Mouse (Mus musculus): ENCODE data around the gene Inf2.

Inf2 gene

DNA sequence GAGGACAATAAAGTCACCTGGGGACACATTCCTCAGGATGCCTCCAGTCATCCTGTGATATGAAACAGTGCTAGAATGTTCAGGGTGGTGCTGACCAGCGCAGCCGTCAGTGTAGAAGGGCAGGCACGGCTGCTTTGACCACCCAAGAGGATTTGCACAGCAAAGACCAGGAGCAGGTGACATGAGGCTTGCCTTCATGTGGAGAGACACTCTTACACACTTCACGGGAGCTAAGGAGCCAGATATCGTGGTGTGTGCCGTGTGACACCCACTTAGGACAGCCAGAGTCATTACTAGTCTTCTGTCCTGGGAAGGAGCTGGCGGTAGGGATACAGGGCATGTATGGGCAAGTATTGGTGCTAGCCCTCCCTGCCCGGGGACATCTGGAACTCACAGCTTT, 18.4 kb upstream of the Inf2 start:
- DNase-seq (ENCODE audit: low read depth): no peak

DNA sequence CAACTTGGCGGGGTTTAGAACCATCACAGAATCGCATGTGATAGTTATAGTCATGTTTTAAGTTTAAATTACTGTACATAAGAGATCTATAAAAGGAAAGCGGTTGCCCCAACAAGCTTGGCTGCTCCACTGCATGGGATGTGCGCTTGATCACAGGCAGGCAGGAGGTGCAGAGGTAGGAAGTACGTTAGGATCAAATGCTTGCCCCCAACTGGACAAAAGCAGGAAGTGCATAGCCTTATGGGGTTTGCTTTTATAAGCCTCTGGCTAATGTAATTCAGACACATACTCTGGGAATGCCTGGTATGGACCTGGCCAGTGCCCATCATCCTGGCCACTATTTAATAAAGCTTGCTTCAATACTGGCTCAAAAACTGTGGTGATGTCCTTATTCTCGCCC, 17.5 kb upstream of the Inf2 start:
- peak; percentile 24 for DNase-seq (ENCODE audit: low read depth)

DNA sequence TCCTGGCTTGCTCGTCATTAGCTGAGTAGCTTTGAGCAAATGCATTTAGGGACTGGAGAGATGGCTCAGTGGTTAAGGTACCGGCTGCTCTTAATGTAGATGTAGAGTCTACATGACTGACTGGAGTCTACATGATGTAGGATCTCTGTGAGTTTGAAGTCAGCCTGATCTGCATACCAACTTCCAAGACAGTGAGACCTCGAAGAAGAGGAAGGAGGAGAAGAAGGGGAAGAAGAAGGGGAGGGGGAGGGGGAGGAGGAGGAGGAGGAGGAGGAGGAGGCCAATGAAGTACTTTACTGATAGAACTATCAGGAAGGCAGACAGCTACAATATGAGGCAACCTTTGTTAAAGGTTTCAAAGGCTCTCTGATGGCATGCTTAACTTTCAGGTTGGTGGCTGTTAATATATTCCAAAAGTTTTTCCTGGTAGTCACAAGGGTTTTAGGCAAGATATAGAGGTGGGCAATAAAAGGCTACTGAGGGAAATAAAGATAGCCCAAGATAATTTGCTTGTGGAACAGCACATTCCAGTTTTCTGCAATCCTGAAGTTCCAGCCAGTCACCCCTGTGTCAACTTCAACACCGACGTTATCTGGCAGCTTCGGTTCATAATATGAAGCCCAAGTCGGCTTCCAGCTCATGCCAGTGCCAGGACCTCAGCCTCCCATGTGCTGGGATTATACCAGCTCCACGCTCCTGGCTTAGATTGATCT, 13.2 kb upstream of the Inf2 start:
- no peak for DNase-seq (ENCODE audit: low read depth)

DNA sequence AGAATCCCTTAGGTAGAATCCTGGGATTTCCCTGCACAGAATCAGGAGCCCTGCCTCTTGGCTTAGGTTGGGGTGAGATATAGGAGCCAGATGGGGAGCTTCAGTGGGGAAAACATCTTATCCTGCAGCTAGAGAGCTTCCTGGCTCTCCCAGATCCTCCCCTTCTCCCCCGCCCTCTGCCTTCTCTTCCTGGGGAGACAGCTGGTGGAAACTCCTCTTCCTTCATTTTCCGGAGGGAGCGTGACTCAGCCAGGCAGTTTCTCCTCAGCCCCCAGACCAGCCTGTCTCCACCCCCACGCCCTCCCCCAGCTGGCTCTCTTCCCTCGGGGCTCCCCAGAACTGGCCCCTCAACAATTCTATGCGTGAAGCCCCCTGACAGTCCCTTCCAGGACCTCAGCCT, 12.2 kb upstream of the Inf2 start:
- DNase-seq (ENCODE audit: low read depth): no peak

DNA sequence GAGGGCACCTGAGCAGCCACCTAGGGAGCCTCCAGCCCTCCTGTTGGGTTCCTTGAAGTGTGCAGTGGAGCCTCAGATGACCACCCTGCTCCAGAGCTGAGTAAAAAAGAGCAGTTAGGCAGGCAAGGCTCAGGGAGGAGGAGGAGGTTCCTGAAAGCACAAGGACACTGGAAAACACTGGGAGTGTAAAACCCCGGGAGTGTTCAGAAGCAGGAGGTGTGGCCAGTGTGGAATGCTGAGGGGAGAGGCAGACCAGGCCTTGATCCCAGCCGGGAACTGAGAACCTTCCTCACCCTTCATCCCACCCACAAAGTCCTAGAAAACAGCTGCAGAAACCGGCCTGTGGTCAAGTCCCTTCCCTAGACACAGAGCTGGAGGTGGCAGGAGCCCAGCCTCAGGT, 11.8 kb upstream of the Inf2 start:
- DNase-seq (ENCODE audit: low read depth): no peak

DNA sequence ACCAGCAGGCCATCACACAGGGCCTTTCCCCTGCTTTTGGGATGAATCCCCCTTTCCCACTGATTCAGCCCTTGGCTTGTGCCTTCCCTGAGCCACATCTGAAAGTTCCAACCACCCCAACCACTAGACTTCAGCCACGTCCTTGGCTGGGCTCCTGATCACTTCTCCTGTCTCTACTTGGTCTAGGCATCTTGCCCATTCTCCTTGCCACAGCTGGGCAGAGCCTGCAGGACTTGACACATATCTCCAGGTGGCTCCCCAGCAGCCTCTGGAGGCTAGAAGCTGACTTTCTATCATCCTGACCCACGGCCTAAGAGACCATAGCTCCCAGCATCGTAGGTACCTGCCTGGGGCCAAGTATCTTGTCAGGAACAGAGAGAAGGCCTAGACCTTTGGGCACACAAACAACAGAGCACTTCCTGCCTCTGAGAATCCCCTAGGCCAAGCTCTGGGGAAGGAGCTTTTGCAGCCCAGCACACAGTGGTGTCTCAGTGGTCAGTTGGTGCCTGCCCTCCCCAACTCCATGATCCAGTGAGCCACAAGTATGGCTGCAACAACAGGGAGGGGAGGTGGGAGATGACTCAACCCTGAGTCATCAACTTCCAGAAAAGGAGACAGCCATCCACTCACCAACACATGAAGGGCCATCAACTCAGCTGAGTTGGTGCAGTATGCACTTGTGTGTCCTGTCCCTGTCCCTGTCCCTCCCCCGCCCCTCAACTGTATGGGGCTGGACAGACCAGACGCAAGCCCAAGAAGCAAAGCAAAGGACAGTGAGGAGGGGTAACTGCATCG, 10.1 kb upstream of the Inf2 start:
- DNase-seq (ENCODE audit: low read depth): no peak

DNA sequence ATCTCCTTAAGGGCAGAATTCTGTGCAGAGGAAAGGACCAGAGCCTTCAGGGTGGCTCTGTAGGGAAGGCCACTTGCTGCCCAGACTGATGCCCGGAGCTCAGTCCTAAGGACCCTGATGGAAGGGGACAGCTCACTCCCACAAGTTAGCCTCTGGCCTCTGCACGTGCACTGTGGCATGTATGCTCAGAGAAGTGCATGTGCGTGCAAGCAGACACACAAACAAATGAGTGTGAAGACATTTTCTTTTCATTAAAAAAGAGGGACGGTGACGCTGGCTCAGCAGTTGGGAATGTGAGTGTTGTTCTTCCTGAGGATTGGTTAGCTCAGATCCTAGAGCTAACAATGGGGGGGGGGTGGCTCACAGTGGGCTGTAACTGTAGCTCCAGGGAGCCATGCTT, 9.2 kb upstream of the Inf2 start:
- no peak for DNase-seq (ENCODE audit: low read depth)

DNA sequence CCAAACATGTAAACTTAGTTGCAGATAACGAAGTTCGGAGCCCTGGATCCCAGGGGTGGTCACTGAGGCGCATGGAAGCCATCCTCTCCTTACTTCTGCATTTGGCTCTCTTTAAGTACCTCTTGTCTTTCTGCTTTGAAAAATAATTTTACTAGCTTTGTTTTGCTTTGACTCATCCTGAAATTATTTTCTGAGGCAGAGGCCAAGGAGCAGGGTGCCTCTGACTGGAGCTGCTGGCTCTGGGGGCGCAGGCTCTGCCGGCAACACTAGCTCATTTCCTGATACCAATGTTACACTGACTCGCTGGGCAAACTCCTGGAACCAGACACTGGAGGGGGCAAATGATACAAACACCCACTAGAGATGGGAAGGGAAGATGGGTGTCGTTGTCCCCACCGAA, 8.7 kb upstream of the Inf2 start:
- DNase-seq (ENCODE audit: low read depth): no peak

DNA sequence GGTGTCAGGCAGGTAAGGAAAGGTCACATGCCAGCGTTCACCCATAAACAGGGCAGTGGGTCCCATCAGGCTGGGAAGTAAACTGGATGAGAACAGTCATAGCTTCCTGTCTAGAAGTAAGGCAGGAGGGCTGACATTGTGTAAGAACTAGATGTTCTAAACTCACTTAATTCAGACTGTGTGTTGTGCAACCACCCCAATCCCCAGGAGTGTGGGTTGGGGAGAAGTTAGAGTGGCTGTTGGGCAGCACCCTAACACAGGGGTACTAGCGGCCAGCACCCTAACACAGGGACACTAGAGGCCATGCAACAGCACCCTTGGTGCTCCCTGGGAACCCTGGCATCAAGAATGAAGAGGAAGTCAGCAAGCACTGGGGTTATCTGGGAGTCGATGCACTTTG, 7.5 kb upstream of the Inf2 start:
- DNase-seq (ENCODE audit: low read depth): no peak

DNA sequence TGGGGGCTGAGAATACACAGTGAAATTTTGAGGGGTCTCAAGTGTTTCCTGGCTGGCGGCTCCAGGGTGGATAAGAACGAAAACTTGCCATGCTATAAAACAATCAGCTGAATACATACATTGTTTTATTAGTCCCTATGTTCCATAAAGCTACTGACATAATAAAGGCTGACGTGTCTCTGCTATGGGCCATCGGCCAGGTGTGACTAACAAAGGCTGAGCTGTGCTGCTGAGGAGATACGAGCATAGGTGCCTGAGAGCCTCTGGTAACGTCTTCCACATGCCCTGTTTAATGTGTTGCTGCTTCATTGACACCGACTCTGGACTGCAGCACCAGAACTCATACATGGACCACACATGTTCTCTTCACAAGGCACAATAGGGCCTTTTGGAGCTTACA, 3.6 kb upstream of the Inf2 start:
- DNase-seq (ENCODE audit: low read depth): no peak

DNA sequence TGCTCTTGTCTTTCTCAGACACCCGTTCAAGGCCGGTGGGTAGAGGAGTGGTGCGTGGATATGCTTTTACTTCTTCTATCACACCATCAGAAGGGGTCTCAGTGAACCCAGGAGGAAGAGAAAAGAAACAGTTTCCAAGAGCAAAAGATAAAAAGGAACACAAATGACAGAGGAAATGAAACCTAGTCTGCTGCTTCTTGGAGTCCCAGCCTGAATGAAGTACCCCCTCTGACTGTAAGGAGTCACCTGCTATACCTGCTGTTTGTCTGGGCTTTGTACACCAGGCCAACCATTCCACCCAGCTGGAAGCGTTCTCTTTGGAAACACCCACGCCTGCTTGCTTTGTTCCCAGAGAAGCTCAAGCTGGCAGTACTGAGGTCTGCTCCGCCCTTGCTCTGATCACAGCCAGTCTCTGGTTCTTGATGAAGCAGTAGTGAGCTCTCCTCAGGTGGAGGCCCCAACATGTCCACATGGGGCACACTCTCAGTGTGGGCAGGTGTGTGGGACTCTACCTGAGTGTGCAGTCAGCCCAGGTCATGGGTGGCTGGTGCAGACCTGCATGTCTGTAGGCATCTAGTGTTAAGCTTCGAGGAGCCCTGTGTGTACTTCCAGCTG, 2.6 kb upstream of the Inf2 start:
- peak; percentile 40 for DNase-seq (ENCODE audit: low read depth)

DNA sequence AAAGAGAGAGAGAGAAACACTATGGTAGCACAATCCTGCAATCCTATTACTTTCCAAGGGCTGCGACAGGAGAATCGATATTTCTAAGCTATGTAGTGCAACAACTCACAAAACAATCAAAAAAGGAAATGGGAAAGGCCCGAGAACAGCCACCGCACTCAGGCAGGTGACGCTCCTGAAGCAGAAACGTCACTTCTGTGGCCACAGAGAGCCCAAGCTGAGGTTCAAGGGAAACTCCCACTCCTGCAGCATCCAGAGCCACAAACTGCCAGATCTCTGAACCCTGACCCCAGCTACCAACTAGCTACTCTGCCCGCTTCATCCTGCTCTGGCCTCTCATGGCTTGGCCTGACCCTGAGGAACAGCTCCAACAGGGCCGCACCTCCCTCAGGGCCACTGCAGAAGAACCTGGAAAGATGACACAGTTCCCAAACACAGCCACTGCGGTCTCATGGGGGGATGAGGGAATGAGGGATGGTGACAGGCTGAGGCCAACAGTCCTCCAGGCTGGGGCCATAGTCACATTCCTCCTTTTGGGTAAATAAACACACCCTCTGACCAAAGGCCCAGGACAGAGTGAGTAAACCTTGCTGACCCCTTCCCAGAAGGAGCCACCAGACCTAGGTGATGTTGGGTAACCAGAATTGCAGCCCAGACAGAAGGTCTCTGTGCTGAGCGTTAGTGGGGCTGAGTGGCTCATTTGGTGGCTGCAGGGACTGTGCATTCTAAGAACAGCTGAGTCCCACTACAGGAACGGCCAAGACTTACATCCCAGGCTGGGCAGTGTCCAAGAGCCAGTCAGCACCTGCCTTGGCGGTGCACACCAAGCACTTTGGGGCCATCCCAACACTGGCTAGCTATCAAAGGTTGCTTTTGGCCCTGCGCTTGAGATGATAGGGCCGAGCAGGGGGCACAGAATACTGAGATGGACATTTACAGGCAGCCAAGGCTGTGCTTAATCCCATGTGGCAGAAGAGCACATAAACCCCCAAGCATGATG, 1.2 kb upstream of the Inf2 start:
- peak; percentile 83 for DNase-seq (ENCODE audit: low read depth)

DNA sequence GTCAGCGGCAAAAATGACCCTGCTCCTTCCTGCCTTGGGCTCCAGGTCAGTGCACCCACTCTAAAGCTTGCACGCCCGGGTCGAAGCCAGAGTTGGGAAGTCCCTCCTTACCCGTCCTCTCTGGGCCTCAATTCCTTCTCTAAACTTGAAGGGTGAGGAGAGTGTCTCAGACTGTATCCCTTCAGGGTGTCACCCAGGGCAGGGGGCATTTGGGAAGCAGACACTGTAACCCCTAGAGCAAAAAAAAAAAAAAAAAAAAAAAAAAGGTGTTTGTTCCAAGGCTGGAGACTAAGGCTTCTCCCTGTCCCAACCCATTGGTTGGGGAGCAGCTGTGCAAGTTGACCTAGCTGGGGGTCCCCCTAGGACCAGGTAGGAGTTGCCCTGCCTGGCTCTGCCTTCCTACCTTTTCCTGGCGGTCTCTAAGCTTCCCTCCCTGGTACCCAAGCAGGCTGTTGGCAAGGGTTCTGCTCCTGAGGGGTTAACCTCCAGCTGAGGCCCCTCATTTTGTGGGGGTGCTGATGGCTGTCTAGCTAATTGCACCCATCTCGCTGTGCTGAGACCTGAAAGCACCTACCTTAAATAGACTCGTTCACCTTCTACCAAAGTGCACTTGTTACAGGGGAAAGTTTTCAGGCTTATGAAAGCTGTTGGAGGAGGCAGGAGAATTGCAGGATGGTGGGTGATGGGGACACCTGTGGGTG, 1.1 kb downstream of the Inf2 start:
- peak; percentile 30 for DNase-seq (ENCODE audit: low read depth)

DNA sequence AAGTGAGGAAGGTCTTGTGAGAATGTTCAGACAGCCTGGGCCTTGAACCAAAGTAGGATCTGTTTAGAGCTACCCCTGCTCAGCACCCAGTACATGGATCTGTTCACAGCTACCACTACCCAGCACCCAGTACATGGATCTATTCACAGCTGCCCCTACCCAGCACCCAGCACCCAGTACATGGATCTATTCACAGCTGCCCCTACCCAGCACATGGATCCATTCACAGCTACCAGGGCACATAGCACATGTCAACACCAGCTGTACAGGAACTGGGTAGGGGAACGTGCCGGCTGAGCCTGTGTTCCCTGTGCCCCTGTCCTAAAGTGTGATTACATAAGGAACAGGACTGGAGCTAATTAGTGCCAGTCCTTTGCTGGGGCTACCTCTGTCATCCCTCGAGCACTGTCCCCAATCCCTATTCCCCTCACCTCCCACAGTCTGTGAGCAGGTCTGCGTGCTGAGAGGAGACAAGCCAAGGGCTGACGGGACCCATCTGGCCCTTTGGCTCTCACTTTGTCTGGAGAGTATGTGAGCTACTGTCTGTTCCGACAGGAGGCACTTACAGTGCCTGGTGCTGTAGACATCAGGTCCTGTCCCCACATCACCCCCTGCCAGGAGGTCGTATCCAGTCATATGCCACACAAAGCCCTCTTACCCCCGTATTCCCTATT, 2.1 kb downstream of the Inf2 start:
- peak; percentile 22 for DNase-seq (ENCODE audit: low read depth)

DNA sequence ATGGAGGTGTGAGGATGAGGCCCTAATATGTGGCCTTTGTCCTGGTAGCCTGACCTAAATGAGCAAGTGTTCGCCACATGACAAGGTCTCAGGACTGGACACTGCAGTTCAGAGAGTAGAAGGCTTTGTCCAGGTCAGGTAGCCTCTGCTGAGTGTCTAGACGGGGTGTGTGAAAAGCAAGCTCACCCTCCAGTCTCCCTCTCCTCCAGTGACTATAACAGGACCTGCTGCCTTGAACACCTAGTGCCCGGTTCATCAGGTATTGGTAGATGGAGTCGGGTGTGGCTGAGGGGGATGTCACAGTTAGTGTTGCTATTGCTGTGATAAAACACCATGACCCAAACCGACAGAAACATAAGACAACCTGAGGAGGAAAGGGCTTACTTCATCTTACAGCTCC, 2.7 kb downstream of the Inf2 start:
- no peak for DNase-seq (ENCODE audit: low read depth)

DNA sequence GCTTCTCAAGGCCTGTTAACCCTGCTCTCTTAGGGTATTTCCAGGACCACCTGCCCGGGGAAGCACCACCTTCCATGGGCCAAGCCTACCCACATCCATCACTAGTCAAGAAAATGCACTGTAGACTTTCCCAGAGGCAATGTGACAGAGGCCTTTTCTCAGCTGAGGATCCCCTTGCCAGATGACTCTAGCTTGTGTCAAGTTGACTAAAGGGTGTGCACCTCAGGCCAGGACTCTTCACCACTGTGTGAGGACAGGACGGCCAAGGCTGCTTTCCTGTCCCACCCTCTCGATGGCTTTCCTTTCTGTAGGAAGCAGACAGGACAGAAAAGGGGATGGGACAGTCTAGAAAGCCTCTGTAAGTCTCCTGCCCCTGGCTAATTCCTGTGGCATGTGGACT, 3.1 kb downstream of the Inf2 start:
- DNase-seq (ENCODE audit: low read depth): no peak

DNA sequence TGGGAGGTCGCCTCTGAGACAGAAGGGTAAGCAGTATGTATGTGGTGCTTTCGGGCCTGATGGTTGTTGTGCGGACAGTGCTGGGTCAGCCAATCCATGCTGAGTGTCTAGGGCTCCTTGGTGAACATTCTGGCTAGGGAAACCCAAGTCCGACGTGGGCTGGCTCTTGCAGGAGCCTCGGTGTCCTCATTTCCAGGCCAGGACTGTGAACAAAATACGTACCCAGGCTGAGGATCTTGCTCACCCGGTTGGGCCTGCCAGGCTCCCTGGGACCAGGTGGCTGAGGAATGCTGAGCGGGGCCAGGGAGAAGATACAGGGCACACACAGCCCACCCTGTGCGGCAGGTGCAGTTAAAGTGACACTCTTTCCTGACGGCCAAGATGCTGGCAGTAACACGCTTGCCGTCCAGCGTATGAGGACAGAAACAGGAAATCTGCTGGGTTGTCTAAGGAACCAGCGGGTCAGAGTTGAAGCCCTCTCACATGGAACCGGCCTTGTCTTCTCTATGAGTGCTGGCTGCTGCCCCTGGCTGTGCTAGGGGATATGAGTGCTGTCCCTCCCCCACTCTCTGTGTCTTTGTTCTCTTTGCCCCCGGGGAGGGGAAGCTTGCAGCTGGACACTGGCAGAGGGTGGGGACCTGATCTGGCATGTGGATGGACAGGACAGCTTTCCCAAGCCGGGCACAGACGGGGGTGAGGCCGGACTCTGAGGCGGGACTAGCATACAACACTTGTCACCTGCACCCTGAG, 4.6 kb downstream of the Inf2 start:
- no peak for DNase-seq (ENCODE audit: low read depth)

DNA sequence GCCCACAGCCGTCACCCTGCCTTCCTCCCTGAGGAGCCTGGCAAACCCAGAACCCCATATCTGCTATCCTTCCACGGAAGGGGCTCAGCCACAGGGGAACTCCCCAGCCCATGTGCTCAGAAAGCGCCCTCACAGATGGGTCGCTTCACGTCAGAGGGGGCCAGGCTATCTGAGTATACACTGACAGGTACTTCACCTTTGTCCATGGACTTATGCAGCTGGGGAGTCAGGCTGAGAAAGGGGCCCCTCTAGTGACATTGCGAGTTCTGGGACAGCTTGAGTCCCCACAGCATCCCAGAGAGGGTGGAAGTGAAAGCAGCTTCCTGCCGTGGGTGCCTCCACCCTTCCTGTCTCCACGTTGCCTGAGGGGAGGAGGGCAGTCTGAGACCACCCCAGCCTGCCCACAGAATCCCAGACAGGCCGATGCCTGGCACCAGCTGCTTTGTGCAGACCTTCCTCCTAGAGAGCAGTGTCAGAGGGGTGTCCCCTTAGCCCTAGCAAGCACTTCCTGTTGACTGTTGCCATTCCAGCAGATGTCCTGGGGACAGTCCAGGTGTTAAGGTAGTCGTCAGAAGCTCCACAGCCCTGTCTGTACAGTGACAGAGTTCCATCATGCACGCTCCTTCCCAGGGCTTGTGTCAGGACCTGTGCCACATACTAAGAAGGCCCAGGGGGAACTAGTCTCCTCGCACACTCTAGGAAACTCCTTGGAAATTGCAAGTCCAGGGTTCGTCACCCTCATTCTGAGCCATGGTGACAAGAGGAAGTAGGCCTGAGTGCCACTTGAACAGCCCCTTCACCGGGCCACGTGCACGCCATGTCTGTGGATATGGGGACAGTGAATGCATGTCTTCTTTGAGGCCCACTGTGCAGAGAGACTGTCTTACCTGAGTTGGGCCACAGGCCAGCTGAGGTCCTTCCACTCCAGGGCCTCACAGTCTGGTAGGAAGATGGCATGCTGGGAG, 5.6 kb downstream of the Inf2 start:
- DNase-seq (ENCODE audit: low read depth): peak; percentile 84

DNA sequence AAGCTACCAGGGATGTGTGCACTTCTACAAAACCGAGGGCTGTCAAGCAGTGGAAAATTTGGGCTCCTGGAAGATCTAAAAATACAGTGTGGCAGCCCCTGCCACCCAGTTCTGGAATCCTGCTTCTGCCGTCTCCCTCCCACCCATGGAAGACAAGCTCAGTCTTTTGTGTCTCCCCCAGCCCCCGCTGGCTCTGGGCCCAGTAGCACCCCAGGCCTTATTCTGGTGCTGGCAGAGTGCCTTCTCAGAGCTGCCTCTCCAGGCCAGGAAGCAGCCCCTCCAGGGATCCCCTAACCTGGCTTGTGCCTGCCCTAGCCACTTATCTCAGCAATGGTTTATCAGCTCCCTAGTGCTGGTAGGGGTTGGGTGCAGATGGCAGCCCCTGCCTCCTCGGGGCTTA, 6.4 kb downstream of the Inf2 start:
- peak; percentile 21 for DNase-seq (ENCODE audit: low read depth)
